Comparison of ENCODE assay signal across 8 mouse cellular contexts in genomic region chr11:78180081-78180761, GRCm38 (mm10). TPM values are rescaled to one million over a fixed set of nuclear protein-coding genes. Genes with fewer than 3 reads are reported as not detected.
DNase-seq lines count a peak whose midpoint lies in the region; ATAC-seq lines count a peak whose summit lies in the region.

No protein-coding gene starts in this region.

- peak overlapping the region; percentile 91 for H3K4me2 ChIP-seq in heart, embryonic 11.5 days
- H3K4me2 ChIP-seq in limb, embryonic 12.5 days, result peak overlapping the region; percentile 98

- peak overlapping the region; percentile 5; the same call in 1 of the 2 replicates for H3K27ac ChIP-seq in heart, embryonic 11.5 days (ENCODE audit: low read depth, low read length)
- 0 out of 2 replicates have a peak overlapping the region, but pooled peaks have one; percentile 97 for H3K27ac ChIP-seq in limb, embryonic 12.5 days

- no peaks in the 10 kb centered on the region for H3K9me3 ChIP-seq in heart, embryonic 11.5 days (replicated peaks; ENCODE audit: control insufficient read depth, low read length)
- no peaks in the 10 kb centered on the region for H3K9me3 ChIP-seq in limb, embryonic 12.5 days

- H3K36me3 ChIP-seq in heart, embryonic 11.5 days (ENCODE audit: control insufficient read depth, insufficient read depth, low read length), result peaks cover 22% of the 10 kb centered on the region
- peaks cover 30% of the 10 kb centered on the region for H3K36me3 ChIP-seq in limb, embryonic 12.5 days

- H3K27me3 ChIP-seq in heart, embryonic 11.5 days (ENCODE audit: control insufficient read depth, insufficient read depth, low read length), result no peaks in the 10 kb centered on the region
- H3K27me3 ChIP-seq in limb, embryonic 12.5 days, result no peaks in the 10 kb centered on the region

- WGBS in heart, embryonic 11.5 days (ENCODE audit: insufficient replicate concordance), result 64% methylated on average over 6 of the region's 6 CpGs
- 79% methylated on average over 6 of the region's 6 CpGs for WGBS in limb, embryonic 12.5 days

- H3K4me3 ChIP-seq in heart, embryonic 11.5 days (ENCODE audit: low read depth, low read length), result peak overlapping the region; percentile 69; the same call in 1 of the 2 replicates
- no peak overlapping the region for H3K4me3 ChIP-seq in limb, embryonic 12.5 days (replicated peaks)

- no peak overlapping the region; the same call in 1 of the 2 replicates for H3K9ac ChIP-seq in heart, embryonic 11.5 days (ENCODE audit: low read depth, low read length)
- peak overlapping the region; percentile 79; the same call in 1 of the 2 replicates for H3K9ac ChIP-seq in limb, embryonic 12.5 days (replicated peaks)

- intact Hi-C loops in heart, postnatal 36 days (cut with DNase I), result no loop called here

- H3K4me1 ChIP-seq in heart, embryonic 11.5 days (ENCODE audit: control insufficient read depth, insufficient read depth, low read length), result peaks cover 38% of the 10 kb centered on the region
- H3K4me1 ChIP-seq in limb, embryonic 12.5 days (replicated peaks), result peaks cover 52% of the 10 kb centered on the region

- DNase-seq in heart, postnatal 36 days, result no peak
- DNase-seq in 416B (ENCODE audit: low read depth), result peak; percentile 57
- DNase-seq in ZHBTc4 (ENCODE audit: low read depth, low spot score), result peak; percentile 30
- no peak for DNase-seq in ovary, postnatal 36 days (ENCODE audit: low spot score)
- no peak for DNase-seq in adrenal gland, postnatal 4 days (ENCODE audit: low spot score in 2 of 2)
- DNase-seq in cerebellum, adult 8-10 months, result no peak

- ATAC-seq in heart, embryonic 11.5 days (replicated peaks; ENCODE audit: insufficient number of reproducible peaks, low FRiP score, low TSS enrichment), result no peak
- ATAC-seq in limb, embryonic 12.5 days (ENCODE audit: insufficient number of reproducible peaks, insufficient read depth, low FRiP score, low TSS enrichment, low read depth), result no peak

RNA-seq across cellular contexts. Expression of gene Rpl23a, which starts 3.2 kb away (rescaled TPM):
- polyA plus RNA-seq in heart, embryonic 11.5 days (2014; fragmentation: Nextera tagmentation; extraction: Ambion mirVana), result 1,064 and 1,178 TPM in 2 replicates
- 100 to 1,000 TPM; 805 to 853 TPM for total RNA-seq in heart, postnatal 36 days (2021)
- polyA plus RNA-seq in limb, embryonic 12.5 days (2016; fragmentation: Nextera tagmentation; extraction: Ambion mirVana), result 1,381 and 1,432 TPM in 2 replicates
- total RNA-seq in adrenal gland, postnatal 4 days (2021), result 1,000 to 10,000 TPM; 2,039 to 2,132 TPM

RNA-seq across cellular contexts. Expression of gene Tlcd1, which starts 3.7 kb away (rescaled TPM):
- 16.1 and 16.3 TPM in 2 replicates for polyA plus RNA-seq in heart, embryonic 11.5 days (2014; fragmentation: Nextera tagmentation; extraction: Ambion mirVana)
- total RNA-seq in heart, postnatal 36 days (2021), result 1 to 10 TPM; 6.1 to 7.5 TPM
- 11.6 and 11.9 TPM in 2 replicates for polyA plus RNA-seq in limb, embryonic 12.5 days (2016; fragmentation: Nextera tagmentation; extraction: Ambion mirVana)
- total RNA-seq in adrenal gland, postnatal 4 days (2021), result 10 to 100 TPM; 45.2 to 46.9 TPM

RNA-seq across cellular contexts. Expression of gene Nek8, which starts 3.7 kb away (rescaled TPM):
- 9.9 and 10.6 TPM in 2 replicates for polyA plus RNA-seq in heart, embryonic 11.5 days (2014; fragmentation: Nextera tagmentation; extraction: Ambion mirVana)
- 1 to 10 TPM; 2.2 to 3.4 TPM for total RNA-seq in heart, postnatal 36 days (2021)
- 18.3 and 20.4 TPM in 2 replicates for polyA plus RNA-seq in limb, embryonic 12.5 days (2016; fragmentation: Nextera tagmentation; extraction: Ambion mirVana)
- 10 to 100 TPM; 16.3 to 16.5 TPM for total RNA-seq in adrenal gland, postnatal 4 days (2021)

RNA-seq across cellular contexts. Expression of gene Rab34, which starts 8.0 kb away (rescaled TPM):
- 62.2 and 62.5 TPM in 2 replicates for polyA plus RNA-seq in heart, embryonic 11.5 days (2014; fragmentation: Nextera tagmentation; extraction: Ambion mirVana)
- total RNA-seq in heart, postnatal 36 days (2021), result 10 to 100 TPM in 1 of 2 experiments, 1 to 10 TPM in 1; 10.0 to 13.2 TPM
- 149 and 157 TPM in 2 replicates for polyA plus RNA-seq in limb, embryonic 12.5 days (2016; fragmentation: Nextera tagmentation; extraction: Ambion mirVana)
- 100 to 1,000 TPM; 120 to 124 TPM for total RNA-seq in adrenal gland, postnatal 4 days (2021)

RNA-seq across cellular contexts. Expression of gene Proca1, which starts 13.0 kb away (rescaled TPM):
- 4.2 TPM in 2 replicates for polyA plus RNA-seq in heart, embryonic 11.5 days (2014; fragmentation: Nextera tagmentation; extraction: Ambion mirVana)
- total RNA-seq in heart, postnatal 36 days (2021), result under 1 TPM; 0.50 to 0.70 TPM
- 1.9 and 2.7 TPM in 2 replicates for polyA plus RNA-seq in limb, embryonic 12.5 days (2016; fragmentation: Nextera tagmentation; extraction: Ambion mirVana)
- 1 to 10 TPM; 7.9 to 8.8 TPM for total RNA-seq in adrenal gland, postnatal 4 days (2021)

Comparison
In these comparisons a context has a peak if more than half of its experiments do, and no peak if none do; other contexts are left out.
1. DNase-seq: peak in 416B (single experiment) and ZHBTc4 (single experiment); none in heart, postnatal 36 days (0 of 2), ovary, postnatal 36 days (single experiment), adrenal gland, postnatal 4 days (0 of 2) and cerebellum, adult 8-10 months (single experiment).
2. RNA of gene Tlcd1, which starts 3.7 kb away (total RNA-seq): 45.2 to 46.9 TPM in adrenal gland, postnatal 4 days; 6.1 to 7.5 TPM in heart, postnatal 36 days; every median in the first group is over 4 times any median in the second.